Mouse (Mus musculus) embryonic stem cell, embryonic (primary cell): ENCODE results near the gene Slc39a7.

Experiments used
- CTCF ChIA-PET, 4 experiments: fragments of 300-600 bp in 2 of 4; fragments of 350-600 bp in 2 of 4; sonication (Branson Sonifier 250); formaldehyde crosslinking; loops; one replicate each; lab custom pipeline; 2022; ENCODE audit warnings: inconsistent platforms in 2 of 4; lab: Charles Lee
- POLR2A ChIA-PET, 4 experiments: fragments of 300-600 bp in 2 of 4; fragments of 350-600 bp in 2 of 4; sonication (Branson Sonifier 250); formaldehyde crosslinking; loops; one replicate each; lab custom pipeline; 2022; ENCODE audit warnings: antibody characterized with exemption in 4 of 4, inconsistent platforms in 1 of 4; lab: Charles Lee

Slc39a7 gene

DNA sequence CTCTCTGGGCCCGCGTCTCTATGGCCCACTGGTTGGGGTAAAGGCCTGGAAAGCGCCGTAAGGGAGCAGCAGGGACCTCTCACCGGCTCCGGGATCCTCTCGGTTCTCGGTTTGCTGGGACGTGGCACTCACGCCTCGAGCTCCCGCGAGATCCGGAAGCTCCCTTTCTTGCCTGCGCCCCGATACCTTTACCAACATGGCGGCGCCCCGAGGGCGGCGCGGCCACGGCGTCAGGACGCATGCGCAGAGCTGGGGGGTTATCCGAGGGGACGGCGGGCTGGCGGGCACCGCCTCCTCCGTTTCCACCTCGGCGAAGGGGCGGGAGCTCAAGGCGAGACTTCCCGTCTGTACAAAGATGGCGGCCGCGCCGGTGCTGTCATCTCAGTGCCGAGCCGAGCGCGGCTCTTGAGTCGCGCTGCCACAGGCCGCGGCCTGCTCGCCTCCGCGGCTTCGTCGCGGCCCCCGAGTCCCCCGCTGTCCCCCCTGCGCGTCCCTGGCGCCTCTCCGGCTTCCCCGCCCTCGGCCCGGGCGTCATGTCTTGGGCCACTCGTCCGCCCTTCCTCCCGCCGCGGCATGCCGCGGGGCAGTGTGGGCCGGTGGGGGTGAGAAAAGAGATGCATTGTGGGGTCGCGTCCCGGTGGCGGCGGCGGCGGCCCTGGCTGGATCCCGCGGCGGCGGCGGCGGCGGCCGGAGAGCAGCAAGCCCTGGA lies at the start of gene Slc39a7, which contains the start of gene Rxrb:
TSS of gene Slc39a7 (minus strand) at position 218 of the 709 bp plus-strand sequence.
TSS of gene Rxrb (plus strand) at position 348 of the 709 bp plus-strand sequence.
- ChIA-PET POLR2A (interaction anchor here (0.5 to 5.1 kb wide), 98 partner anchors 9 to 1045 kb away, joined by 3 to 107 read pairs (median 4); partner anchors contain the start of genes H2-DMa (in 4 of the 4), Rps18 (in 4 of the 4), Vps52 (in 4 of the 4) and B3galt4 (in 2 of the 4)), CTCF (interaction anchor here (0.5 to 1.6 kb wide), 18 partner anchors 9 to 917 kb away, joined by 3 to 8 read pairs (median 3); partner anchors contain the start of genes Rps18 (in 1 of the 4), Tapbp (in 1 of the 4), Vps52 (in 1 of the 4) and Zbtb22 (in 1 of the 4))

DNA sequence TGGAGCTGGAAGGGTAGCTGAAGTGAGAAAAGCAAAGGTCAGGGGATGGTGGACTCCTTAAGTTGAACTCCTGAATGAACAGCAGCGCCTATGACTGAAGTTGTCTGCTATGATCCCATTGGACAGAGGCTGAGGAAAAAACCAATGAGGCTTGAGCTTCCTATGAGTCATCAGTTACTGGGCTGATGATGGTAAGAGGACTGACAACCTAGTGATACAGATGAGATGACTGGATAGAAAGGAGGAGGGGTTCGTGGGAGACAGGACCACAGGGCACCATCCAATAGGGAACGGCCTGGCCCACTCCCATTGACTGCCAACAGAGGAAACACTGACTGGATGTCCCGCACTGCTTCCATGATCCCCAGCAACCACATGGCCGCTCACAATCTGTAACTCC lies 48.1 kb upstream of the Slc39a7 start:
- CTCF ChIA-PET: interaction anchor here (0.7 to 5.3 kb wide), 14 partner anchors 16 to 565 kb away, joined by 3 to 58 read pairs (median 4); partner anchors contain the start of gene Fkbpl (in 1 of the 4)

DNA sequence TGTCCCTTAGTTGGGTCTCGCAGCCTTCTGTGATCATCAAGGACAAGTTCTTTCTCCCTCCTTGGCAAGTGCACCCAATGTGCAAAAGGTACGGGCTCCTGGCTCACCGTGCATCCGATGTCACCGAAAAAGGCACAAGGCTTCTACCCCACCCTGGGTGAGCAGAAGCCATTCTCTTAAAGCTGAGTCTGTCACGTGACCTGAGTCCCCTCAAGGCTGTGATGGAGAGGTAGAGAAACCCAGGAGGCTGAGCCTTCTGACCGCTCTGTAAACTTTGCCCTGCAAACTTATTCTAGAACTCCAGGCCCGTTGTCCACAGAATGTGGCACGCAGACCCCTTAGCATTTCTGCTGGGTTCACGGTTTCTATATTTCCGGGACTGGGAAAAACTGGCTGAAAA lies 47.5 kb upstream of the Slc39a7 start:
- CTCF ChIA-PET: interaction anchor here (0.7 to 5.3 kb wide), 15 partner anchors 17 to 332 kb away, joined by 3 to 58 read pairs (median 5); no protein-coding TSS in a partner anchor
- POLR2A ChIA-PET: interaction anchor here in 3 of 4 experiments (0.6 to 21.1 kb wide), 20 partner anchors 9 to 157 kb away, joined by 3 to 604 read pairs (median 5); partner anchors contain the start of genes H2-DMa (in 3 of the 3), Rps18 (in 2 of the 3), Vps52 (in 2 of the 3) and Col11a2 (in 1 of the 3)

More for the DNA sequence above, 48.1 kb upstream of the Slc39a7 start:
- POLR2A ChIA-PET: interaction anchor here (0.5 to 21.1 kb wide), 21 partner anchors 8 to 870 kb away, joined by 3 to 604 read pairs (median 5); partner anchors contain the start of genes H2-DMa (in 3 of the 4), Col11a2 (in 1 of the 4), H2-Oa (in 1 of the 4) and Rps18 (in 1 of the 4)

DNA sequence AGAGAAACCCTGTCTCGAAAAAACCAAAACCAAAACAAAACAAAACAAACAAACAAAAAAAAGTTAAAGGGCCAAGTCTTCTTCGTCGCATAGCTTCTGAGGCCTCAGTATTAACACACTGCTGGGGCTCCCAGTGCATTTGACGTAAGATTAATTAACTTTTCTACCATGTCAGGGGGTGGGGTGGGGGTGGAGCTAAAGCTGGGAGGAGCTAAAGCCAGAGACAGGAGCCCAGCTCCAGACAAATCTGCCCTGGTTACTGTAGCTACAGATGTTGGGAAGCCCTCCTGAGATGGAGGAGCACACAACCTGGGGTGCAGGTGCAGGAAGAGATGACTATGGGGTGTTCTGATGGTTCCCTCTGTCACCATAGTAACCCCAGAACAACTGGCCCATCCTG lies 46.7 kb upstream of the Slc39a7 start:
- CTCF ChIA-PET: interaction anchor here (0.6 to 5.3 kb wide), 50 partner anchors 8 to 1904 kb away, joined by 3 to 58 read pairs (median 4); partner anchors contain the start of genes Tap1 (in 2 of the 4), H2-Oa (in 1 of the 4) and Psmb9 (in 1 of the 4)

DNA sequence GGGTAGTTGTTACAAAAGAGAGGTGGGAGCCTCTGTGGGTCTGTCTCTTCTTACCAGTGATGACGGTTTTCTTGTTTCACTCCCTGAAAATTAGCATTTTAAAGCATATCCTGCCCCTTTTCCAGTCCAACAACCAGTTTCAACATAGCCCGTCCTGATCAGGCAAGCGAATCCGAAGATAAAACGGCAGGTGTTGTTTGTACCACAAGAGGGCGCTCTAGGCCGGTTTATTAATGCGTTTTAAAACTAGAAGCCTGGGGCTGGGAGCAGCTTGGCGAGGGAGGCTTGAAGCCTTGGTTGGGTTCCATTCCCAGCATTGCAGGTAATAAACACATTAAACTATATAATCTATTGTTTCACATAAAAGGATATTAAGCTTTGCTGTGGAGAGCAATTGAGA lies 46.1 kb upstream of the Slc39a7 start:
- ChIA-PET CTCF (interaction anchor here (0.6 to 5.3 kb wide), 49 partner anchors 8 to 476 kb away, joined by 3 to 58 read pairs (median 4); partner anchors contain the start of genes Tap1 (in 2 of the 4), H2-Oa (in 1 of the 4) and Psmb9 (in 1 of the 4)), POLR2A (interaction anchor here (0.6 to 21.1 kb wide), 24 partner anchors 10 to 526 kb away, joined by 3 to 604 read pairs (median 4); partner anchors contain the start of genes H2-DMa (in 4 of the 4), Rps18 (in 2 of the 4), Vps52 (in 2 of the 4) and H2-Oa (in 1 of the 4))

More for the DNA sequence above, 46.7 kb upstream of the Slc39a7 start:
- POLR2A ChIA-PET: interaction anchor here (0.6 to 21.1 kb wide), 26 partner anchors 10 to 331 kb away, joined by 3 to 604 read pairs (median 4); partner anchors contain the start of genes H2-DMa (in 4 of the 4), Rps18 (in 2 of the 4), Rxrb (in 2 of the 4) and Slc39a7 (in 2 of the 4)

DNA sequence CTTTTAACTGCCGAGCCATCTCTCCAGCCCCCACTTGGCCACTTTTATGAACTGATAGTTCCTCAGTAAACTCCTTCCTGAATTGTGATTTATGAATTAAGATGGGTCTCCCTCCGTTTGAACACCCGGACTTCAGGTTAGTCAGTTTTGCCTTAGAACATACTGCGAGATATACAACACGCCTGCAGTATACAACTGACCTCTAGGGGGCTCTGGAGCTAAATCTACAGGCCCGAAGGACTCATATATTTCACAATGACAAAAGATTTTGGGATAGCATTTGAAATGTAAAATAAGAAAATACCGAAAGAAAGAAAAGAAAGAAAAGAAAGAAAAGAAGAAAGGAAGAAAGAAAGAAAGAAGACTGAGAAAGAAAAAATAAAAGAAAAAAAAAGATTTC lies 43.8 kb upstream of the Slc39a7 start:
- ChIA-PET POLR2A (interaction anchor here (0.5 to 1.9 kb wide), 15 partner anchors 9 to 131 kb away, joined by 3 to 7 read pairs (median 4); partner anchors contain the start of genes H2-DMa (in 1 of the 4), H2-DMb2 (in 1 of the 4), Rxrb (in 1 of the 4) and Slc39a7 (in 1 of the 4)), CTCF (interaction anchor here (0.5 to 5.3 kb wide), 48 partner anchors 9 to 1297 kb away, joined by 3 to 58 read pairs (median 4); partner anchors contain the start of genes H2-Oa (in 1 of the 4), Rxrb (in 1 of the 4) and Slc39a7 (in 1 of the 4))

DNA sequence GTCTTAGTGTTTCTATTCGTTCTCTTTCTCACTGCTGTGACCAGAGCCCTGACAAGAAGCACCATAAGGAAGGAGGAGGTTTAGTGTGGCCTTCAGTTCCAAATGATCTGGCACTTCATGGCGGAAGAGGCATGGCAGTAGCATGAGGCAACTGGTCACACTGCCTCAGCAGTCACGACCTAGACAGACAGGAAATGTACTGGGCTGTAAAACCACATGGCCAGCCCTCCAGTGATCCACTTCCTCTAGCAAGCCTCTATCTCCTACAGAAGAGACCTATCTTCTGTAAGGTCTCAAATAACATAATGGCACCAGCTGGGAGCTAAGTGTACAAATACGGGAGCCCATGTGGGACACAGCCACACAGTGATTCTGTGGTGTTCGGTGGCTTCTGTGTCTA lies 40.6 kb upstream of the Slc39a7 start:
- ChIA-PET POLR2A (interaction anchor here in 3 of 4 experiments (0.8 to 2.3 kb wide), 5 partner anchors 15 to 48 kb away, joined by 3 to 11 read pairs (median 3); partner anchors contain the start of genes H2-DMa (in 3 of the 3) and H2-Oa (in 1 of the 3)), CTCF (interaction anchor here in 3 of 4 experiments (0.5 to 1.2 kb wide), 3 partner anchors 10 to 33 kb away, joined by 3 read pairs; partner anchors contain the start of gene Col11a2 (in 1 of the 3))

DNA sequence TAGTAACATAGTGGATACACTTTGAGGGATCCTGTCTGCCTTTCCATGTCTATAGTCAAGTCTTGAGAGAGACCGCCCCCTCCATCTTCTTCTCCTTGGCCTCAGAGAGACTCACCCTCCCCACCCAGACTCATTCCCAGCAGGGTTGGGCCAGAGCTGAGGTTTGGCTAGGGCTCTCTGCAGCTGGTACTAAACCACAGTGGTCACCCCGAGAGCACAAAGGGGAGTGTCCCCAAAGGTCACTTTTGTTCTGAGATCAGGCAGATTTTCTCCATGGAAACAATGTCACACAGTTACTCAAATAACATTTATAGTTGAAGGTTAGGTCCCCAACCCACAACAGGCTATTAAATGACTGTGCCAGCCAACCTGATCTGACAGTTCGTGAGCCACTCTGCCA lies 37.4 kb upstream of the Slc39a7 start:
- ChIA-PET CTCF (interaction anchor here in 1 of 4 experiments (1.5 kb wide), 1 partner anchor 66 kb away, joined by 6 read pairs; no protein-coding TSS in a partner anchor), POLR2A (no interaction called here)

DNA sequence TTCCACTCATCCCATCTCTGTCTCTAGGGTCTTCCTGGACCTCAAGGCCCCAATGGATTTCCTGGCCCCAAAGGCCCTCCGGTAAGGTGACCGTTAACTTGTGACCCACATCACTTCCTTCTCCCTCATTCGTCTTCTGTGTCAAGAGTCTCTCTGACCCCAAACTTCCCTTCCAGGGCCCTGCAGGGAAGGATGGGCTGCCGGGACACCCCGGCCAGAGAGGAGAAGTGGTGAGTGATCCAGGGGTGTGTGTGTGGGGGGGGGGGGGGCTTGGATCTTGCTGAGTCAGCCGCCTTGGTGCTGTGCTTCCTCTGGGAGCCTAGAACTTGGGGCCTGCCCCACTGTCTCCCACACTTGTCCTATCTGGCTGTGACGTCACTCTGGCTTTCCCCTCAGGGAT lies 25.7 kb upstream of the Slc39a7 start:
- CTCF ChIA-PET: interaction anchor here in 3 of 4 experiments (0.6 to 1.7 kb wide), 3 partner anchors 18 to 600 kb away, joined by 3 to 6 read pairs (median 3); no protein-coding TSS in a partner anchor
- POLR2A ChIA-PET: interaction anchor here in 2 of 4 experiments (1.0 to 2.3 kb wide), 5 partner anchors 9 to 102 kb away, joined by 3 to 7 read pairs (median 3); partner anchors contain the start of genes Rps18 (in 1 of the 2), Rxrb (in 1 of the 2), Slc39a7 (in 1 of the 2) and Vps52 (in 1 of the 2)

DNA sequence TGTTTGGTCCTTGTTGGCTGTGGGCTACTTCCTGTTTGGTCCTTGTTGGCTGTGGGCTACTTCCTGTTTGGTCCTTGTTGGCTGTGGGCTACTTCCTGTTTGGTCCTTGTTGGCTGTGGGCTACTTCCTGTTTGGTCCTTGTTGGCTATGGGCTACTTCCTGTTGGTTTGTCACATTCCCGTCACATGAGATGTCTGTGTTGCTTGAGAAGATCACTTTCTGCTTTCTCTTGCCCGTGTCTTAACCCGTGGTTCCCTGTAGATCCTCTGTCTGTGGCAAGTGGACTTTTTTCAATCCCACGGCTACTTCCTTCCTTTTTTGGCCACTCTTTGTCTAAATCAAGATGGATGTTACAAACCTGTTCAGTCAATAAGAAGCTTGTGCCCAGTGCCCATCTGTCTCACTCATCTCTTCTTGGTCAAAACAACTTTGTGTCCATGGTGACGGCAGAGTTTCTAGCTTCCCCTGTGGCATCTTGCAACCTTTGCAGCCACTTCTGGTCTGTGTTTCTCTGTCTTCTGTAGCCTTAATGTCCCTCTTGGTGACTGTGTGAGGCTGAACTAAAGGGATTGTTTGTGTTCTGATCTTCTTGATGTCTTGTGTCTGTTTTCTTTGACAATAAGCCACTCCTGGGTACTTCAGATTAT lies 16.0 kb upstream of the Slc39a7 start:
- ChIA-PET POLR2A (no interaction called here), CTCF (no interaction called here)

DNA sequence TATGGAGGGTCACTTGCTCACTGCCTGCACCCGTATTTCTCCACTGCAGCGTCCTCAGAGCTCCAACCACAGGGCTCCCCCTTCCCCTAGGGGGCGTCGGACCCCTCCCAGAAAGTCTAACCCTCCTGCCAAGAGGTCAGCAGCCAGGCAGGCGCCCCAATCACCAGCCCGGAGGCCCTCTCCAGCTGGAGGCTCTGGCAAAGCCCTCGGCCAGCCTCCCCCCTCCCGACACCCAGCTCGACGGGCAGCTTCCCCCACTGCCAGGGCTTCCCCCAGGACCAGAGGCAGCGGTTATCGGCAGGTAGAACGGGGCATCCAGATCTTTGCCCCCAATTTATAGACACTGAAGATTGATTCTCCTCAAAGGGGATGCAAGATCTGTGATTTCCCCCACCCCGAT lies 14.5 kb upstream of the Slc39a7 start:
- POLR2A ChIA-PET: interaction anchor here in 1 of 4 experiments (1.5 kb wide), 1 partner anchor 12 kb away, joined by 4 read pairs; no protein-coding TSS in a partner anchor
- CTCF ChIA-PET: interaction anchor here in 1 of 4 experiments (1.5 kb wide), 1 partner anchor 14 kb away, joined by 3 read pairs; the partner anchor contains the start of genes Rxrb and Slc39a7

DNA sequence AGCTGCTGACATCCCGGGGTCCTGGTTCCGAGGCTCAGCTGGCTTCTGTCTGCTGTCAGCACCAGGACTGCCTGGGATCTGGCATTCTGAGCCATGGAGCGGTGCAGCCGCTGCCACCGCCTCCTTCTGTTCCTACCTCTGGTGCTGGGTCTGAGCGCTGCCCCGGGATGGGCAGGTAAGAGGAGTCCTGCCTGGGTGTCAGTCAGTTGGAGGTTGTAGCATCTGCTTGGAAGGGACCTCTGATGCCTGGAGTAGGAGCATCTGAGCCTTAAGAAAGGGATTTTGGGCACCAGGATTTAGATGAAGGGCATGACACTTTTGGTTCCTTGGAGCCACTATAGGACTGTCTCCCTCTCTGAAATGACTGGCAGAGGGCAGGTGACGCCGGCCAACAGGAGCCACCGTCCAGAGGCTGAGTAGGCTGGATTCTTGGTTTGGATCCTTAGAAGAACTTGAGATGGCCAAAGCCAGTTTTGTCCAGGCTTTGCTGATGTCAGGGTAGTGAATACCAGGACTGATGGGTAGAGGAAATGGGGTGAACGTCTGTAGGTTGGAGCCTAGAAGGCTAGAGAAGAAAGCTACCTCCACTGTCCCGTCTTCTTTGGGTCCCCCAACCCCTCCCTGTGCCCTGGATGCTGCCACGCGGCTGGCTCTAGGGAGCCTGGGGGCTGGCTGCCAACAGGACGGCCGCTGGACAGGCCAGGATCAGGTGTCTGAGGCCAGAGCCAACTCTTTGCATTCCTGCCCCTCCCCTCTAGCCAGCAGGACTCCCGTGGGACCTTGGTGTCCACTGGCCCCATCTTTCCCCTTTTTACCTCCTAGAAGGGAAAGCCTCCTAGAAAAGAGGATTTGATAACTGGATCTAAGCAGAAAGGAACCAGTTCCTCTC lies 8.3 kb upstream of the Slc39a7 start:
- CTCF ChIA-PET: interaction anchor here in 3 of 4 experiments (0.8 to 1.3 kb wide), 3 partner anchors 32 to 71 kb away, joined by 3 to 4 read pairs (median 3); no protein-coding TSS in a partner anchor
- POLR2A ChIA-PET: interaction anchor here in 2 of 4 experiments (0.8 to 2.3 kb wide), 17 partner anchors 8 to 350 kb away, joined by 3 to 10 read pairs (median 3); partner anchors contain the start of genes Rps18 (in 2 of the 2), Vps52 (in 2 of the 2), H2-DMa (in 1 of the 2) and H2-K1 (in 1 of the 2)

DNA sequence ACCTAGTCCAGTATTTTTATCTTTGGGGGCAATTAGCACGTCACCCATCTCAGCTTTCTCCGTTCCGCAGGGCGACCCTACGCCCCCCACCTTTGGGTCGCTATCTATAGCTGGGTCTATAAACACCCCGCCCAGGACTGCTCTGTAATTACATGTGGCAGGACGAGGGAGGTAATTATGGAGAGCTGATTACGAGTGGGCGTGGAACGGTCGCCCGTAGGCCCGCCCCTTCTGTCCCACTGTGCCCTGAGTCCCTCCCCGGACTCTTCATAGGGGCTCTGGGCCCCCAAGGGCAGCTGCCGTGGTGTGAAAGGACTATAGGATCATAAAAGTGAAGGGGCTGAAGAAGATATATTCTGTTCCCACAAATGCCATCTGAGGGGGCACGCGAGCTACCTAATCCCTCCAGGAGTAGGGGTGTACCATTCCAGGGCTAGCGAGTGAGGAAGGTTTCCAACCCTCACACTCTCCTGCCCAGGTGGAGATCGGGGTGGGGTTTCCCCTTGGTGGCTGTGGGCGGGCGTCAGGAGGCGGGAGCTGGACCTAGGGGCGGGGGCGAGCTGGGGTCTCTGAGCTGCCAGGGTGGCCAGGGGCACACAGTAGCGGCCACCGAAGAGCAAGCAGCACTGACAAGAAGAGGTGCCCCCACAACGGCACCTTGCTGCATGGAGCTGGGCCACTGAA lies 7.5 kb upstream of the Slc39a7 start, which contains the start of gene Col11a2:
TSS of gene Col11a2 (plus strand) at position 560 of the 684 bp plus-strand sequence.
- CTCF ChIA-PET: interaction anchor here (0.6 to 1.3 kb wide), 7 partner anchors 33 to 579 kb away, joined by 3 to 8 read pairs (median 4); no protein-coding TSS in a partner anchor
- POLR2A ChIA-PET: interaction anchor here in 2 of 4 experiments (0.6 to 2.3 kb wide), 19 partner anchors 17 to 350 kb away, joined by 3 to 10 read pairs (median 3); partner anchors contain the start of genes H2-DMa (in 2 of the 2), Rps18 (in 2 of the 2), Vps52 (in 2 of the 2) and H2-K1 (in 1 of the 2)

DNA sequence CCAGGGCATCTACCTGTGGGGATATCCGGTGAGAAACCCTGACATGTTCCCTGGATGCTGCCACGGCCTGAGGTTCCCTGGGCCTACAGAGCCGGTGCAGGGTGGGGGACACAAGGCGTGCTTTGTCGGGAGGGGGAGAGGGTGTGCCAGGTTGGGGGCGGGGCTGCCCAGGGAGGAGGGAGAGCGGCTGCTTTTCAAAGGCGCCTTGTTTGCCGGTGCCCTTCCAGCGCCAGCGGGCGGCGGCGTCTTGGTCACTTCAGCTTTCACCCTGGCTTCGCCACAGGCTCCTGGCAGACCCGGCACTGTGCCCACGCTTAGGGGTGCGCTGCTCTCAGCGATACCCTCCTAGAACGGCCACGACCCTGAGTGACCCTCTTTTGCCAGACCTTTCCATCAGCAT lies 7.0 kb upstream of the Slc39a7 start:
- CTCF ChIA-PET: interaction anchor here in 3 of 4 experiments (0.6 to 1.3 kb wide), 5 partner anchors 70 to 578 kb away, joined by 3 to 8 read pairs (median 4); no protein-coding TSS in a partner anchor
- POLR2A ChIA-PET: interaction anchor here in 2 of 4 experiments (0.6 to 2.3 kb wide), 12 partner anchors 17 to 285 kb away, joined by 3 to 10 read pairs (median 3); partner anchors contain the start of genes H2-DMa (in 2 of the 2), H2-K1 (in 1 of the 2), Rab11b (in 1 of the 2) and Rps18 (in 1 of the 2)
